Mouse (Mus musculus): ENCODE data around the gene Emsy.

- TF ChIP-seq GATA1 (IDR thresholded peaks at IDR 0.05; ENCODE audit: borderline replicate concordance, low read length) (no peak), FLI1 (IDR thresholded peaks at IDR 0.05; ENCODE audit: low read length) (no peak)
These were observed 41.5 kb upstream of the Emsy start for GRCm38 (mm10) chr7:98698041-98698440.

All from megakaryocyte, embryonic 14.5 days (primary cell).